Mouse (Mus musculus) mature B cell (primary cell): ENCODE measurements around the gene Cdkn2aip.

ENCODE experiments used
- in situ Hi-C: fragments of 300-500 bp; cut with MboI; formaldehyde crosslinking; loops from 2 replicates; pipeline ENCODE4 v1.14.3; 2019

The Cdkn2aip gene

DNA sequence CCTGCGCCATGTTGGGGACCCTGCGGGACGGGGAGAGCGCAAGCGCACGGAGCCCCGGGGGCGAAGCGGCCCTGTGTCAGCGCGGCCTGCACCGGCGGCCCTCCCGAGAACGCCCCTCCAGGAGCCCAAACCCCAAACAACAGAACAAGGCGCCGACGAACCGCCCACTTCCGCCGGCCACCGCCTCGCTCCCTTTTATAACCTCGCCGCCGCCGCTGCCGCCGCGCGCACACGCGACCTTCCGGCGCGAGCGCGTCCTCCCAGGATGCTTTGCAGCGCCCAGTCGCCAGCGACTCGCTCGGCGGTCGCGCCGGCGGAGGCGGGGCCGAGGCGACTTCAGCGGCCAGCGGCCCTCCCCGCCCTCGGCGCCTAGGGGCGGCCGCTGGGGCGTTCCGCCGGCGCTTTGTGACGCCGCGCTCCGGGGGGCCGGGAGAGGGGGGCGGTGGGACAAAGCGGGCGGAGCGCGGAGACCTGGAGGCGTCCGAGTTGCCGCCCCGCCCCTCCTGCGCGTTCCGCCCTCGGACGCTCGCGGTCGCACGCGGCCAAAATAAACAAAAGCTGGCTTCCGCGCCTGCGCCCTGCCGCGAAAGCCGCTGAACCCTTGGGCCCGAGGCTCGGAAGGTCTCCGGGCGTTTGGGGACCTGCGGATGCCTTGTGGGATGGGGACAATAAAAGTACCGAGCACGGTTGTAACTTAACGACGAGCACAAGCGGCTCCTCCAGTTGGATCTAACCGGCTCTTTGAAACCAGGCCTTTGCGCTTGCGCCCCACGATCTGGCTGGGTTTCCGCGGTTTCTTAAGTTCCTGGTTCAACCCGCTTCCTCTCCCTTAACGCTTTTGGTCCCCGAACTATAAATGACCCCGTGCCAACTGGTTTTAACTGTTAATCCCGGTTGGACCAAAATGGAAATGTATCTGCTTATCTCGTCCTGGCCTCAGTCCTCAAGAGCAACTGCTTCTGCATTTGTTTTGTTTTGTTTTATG lies at the start of gene Cdkn2aip:
Gene Cdkn2aip (minus strand): TSS at position 172 of the 985 bp plus-strand sequence.
- in situ Hi-C loops: loop anchor here (5.0 kb wide), 1 partner anchor 37 kb away; the partner anchor contains the start of gene Ing2

DNA sequence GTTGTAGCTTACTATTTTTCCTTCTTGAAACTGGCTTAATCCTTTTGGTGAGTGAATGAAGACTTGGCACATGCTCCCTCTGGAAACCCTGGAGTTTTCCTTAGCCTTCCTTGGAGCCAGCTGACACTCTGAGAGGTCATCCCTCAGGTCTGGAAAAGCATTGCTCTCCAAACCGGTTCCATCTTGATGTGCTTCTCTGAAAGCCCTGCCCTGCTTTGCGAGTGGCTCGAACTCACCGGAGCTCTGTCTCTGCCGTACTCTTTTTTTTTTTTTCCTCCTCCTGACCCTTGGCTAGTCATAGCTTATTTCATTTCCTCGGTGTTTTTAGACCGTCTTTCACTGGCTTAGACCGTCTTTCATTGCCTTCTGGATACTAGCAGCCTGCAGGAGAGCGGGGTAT lies 49.5 kb upstream of the Cdkn2aip start:
- in situ Hi-C loops: no loop called here

- in situ Hi-C loops: no loop called here
Observed at GRCm38 (mm10) chr8:47760685-47761084, 47.0 kb upstream of the Cdkn2aip start.

DNA sequence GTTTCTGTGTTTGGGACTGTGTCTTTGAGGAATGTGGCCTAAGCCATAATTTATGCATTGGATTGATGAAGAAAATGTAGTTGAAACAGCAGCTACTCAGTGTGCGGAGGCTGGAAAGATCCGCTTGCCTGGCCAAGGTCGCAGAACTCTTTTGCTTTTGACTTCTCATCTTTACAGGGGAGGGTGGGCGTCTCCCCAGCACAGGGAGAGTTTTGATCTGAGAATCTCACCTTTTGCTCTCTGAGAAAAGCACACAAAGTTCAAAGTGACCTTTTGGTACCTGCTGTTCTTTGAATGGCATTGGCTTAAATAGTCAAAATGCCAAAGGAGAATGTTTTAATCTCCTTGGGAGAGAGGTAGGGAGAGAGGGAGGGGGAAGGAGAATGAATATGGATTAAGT lies 46.5 kb upstream of the Cdkn2aip start:
- in situ Hi-C loops: no loop called here

DNA sequence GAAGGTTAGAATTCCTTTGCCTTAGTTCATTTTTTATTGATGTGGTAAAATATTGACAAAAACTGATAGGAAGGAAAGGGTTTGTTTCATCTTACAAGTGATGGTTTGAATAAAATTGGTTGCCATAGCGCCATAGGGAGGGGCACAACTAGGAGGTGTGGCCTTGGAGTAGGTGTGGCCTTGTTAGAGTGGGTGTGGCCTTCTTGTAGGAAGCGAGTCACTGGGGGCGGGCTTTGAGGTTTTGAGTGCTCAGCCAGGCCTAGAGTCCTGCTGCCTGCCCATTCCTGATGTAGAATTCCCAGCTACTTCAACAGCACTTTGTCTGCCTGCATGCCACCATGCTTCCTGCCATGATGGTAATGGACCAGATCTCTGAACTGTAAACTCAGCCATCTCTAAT lies 39.4 kb upstream of the Cdkn2aip start:
- in situ Hi-C loops: no loop called here

- in situ Hi-C loops: no loop called here
Observed at GRCm38 (mm10) chr8:47750096-47750495, 36.4 kb upstream of the Cdkn2aip start.

DNA sequence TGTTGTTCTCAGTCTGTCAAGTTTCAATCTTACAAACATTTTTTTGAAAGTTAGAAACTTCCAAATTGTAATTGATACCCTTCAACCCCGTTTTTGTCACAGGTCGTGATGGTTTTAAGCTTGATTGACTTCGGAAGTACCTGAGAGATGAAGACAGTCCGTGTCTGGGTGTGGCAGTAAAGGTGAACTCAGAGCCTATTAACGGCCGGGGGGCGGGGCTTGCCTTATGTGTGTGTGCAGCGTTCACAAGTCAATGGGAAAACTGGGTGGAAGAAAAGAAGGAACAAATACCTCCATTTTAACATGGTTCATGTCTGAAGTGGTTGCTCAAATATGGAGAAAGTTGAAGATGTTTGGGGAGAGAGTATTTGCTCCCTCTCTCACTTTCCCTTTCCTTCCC lies 35.8 kb upstream of the Cdkn2aip start:
- in situ Hi-C loops: no loop called here

GRCm38 (mm10) chr8:47746304-47746703 lies 32.6 kb upstream of the Cdkn2aip start:
- in situ Hi-C loops: no loop called here

DNA sequence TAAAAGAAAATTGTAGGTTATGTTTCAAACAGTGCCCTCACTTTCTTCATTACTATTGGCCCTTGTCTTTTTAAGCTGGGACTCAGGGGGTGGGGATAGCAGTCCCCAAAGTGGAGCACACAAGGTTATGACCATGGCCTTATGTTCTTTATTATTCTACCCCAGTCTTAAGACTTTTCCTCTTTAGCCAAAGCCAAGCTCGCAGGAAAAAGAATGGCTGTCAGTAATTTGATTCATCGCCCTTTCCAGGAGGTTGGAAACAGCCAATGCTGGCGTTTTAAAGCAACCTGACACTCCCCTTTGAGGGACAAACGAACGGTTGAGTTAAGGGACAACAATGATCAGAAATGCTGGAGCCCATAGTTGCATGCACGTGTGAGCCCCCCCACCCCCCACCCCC lies 32.1 kb upstream of the Cdkn2aip start:
- in situ Hi-C loops: no loop called here

DNA sequence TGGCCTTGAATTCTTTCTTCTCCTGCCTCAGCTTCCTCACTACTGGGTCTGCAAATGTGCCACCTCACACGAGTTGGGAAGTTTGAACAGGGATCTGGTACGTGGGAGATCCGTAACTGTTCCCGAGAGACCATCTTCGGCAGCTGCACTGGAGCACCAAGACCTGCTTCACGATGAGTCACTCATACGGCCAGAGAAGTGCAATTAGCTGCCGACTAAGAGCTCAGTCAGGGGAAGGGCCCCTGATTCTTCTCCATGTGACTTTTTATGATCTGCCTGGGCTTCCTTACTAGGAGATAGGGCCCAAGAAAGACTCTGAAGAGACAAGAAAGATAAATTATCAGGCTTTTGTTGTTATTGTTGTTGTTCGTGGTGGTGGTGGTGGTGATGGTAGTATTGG lies 31.1 kb upstream of the Cdkn2aip start:
- in situ Hi-C loops: no loop called here

DNA sequence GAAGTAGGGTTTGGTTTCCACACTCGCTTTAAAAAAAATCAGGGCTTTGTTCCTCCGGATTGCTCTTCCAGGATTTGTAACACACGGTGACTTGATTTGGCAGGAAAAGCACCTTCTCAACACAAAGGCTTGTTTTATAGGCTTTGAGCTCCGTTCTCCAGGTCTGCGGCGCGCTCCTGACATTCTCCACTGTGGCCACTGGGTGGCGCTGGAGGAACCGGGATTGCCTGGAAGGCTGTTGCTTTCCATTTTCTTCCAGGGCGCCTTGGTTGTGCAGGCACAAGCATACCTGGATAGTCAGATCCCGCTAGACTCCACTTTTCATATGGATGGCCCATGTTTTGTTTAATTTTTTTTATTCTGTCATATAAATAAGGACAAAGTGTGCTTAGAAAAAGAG lies 29.7 kb upstream of the Cdkn2aip start:
- in situ Hi-C loops: no loop called here

GRCm38 (mm10) chr8:47742992-47743391 lies 29.3 kb upstream of the Cdkn2aip start:
- in situ Hi-C loops: no loop called here

GRCm38 (mm10) chr8:47742372-47742771 lies 28.6 kb upstream of the Cdkn2aip start:
- in situ Hi-C loops: no loop called here

GRCm38 (mm10) chr8:47737120-47737519 lies 23.4 kb upstream of the Cdkn2aip start:
- in situ Hi-C loops: no loop called here

DNA sequence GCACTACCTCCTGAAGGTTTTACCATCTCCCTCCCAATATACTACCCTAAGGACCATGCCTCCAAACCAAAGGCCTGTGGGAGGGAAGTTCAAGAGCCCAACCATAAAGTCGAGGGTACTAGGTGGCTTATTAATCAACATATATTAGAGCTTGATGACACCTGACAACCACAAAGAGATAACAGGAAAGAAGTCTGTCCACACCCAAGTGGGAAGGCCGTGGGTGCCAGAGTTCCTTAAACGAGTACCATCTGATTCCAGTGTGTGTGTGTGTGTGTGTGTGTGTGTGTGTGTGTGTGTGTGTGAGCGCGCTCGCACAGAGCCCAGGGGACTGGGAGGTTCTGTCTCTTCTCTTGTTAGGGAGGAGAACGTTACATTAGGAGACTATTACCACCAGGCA lies 15.6 kb upstream of the Cdkn2aip start:
- in situ Hi-C loops: no loop called here

GRCm38 (mm10) chr8:47726945-47727344 lies 13.2 kb upstream of the Cdkn2aip start:
- in situ Hi-C loops: no loop called here

GRCm38 (mm10) chr8:47721609-47722008 lies 7.9 kb upstream of the Cdkn2aip start:
- in situ Hi-C loops: no loop called here

DNA sequence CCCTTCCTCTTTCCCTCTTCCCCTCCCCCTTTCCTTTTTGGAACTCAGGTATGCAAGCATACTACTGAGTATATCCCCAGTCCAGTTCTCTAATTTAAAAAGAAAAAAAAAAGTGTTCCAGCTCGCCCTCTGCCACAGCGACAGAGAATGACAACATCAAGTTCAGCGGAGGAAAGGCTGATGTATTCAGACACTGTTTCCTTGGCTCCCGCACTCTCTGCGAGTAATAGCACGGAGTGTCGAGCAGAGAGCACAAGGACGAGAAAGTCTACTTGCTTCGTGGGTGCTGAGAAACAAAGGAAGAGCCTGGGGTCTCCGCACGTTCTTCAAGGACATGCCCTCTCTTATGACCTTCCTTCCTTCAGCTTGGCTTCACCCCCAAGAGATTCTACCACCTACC lies 4.9 kb upstream of the Cdkn2aip start:
- in situ Hi-C loops: no loop called here

DNA sequence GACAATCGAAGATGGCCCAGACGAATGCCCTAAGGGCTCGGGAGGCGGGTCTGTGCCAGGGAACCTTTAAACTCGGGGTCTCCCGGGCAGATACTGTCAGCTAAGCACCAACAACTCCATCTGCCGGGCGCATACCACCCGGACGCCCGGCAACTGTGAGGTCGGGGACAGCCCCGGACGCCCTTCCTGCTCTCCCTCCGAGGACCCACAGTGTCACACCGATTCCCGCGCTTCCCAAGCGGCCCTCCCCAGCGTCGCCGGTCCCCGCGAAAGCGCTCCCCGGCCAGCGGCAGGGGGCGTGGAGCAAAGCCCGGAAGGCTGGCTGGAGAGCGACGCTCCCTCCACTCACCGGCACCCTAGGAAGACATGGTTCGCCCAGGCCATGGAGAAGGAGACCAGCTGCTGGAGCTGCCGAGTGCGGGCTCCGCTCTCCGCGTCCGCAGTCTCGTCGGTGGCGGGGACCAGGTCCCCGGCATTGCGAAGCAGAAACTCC lies 515 bp downstream of the Cdkn2aip start:
- in situ Hi-C loops: loop anchor here (5.0 kb wide), 1 partner anchor 36 kb away; the partner anchor contains the start of gene Ing2

GRCm38 (mm10) chr8:47708106-47708505 lies 5.6 kb downstream of the Cdkn2aip start:
- in situ Hi-C loops: no loop called here

GRCm38 (mm10) chr8:47706746-47707145 lies 7.0 kb downstream of the Cdkn2aip start:
- in situ Hi-C loops: no loop called here

DNA sequence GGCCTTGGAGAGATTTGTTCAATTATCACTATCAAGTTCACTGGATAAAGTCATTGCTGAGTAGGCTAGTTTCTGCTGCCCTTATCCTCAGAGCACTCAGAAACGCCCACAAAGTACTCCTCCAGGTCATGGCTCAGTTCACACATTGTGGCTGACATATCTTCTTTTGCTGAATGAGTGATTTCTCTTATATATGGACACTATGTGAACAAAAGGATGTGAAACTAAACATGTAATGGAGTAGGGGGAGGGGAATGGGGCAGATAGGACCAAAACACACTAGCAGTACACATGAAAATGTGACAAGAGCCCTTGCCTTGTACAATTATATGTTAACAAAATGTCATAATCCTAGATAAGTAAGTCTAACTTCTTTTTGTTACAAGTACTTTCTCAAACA lies 11.4 kb downstream of the Cdkn2aip start:
- in situ Hi-C loops: no loop called here

GRCm38 (mm10) chr8:47697696-47698095 lies 16.0 kb downstream of the Cdkn2aip start:
- in situ Hi-C loops: loop anchor here (25.0 kb wide), 1 partner anchor 1535 kb away; the partner anchor contains the start of genes Cfap97 and Snx25
